In the genomic region with DNA sequence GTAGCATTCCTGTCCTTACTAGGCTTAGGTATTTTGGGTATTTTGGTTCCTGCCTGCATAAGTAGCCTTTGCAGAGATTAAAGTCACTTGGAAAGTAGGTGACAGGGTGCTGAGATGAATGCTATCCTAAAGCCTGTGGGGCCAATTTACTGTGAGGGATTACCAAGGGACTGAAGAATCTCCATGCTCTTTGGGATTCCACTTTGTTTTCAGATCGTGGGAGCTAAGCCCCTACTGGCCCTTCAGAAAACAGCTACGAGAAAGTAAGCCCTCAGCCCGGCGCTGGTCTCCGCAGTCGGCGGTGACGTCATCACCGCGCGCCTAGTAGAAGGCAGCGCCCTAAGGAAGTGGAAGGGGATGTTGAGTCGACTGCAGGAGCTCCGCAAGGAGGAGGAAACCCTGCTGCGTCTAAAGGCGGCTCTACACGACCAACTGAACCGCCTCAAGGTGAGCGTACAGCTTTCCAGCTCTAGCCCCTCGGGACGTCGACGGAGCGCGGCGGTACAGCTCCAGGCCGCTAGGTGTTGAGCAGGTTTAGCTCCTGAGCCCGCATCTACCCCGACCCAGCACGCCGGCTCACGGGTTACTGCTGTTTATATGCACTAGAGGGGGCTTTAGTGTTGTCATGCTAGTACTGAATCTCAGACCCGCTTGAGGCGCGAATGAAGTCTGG, we compare ENCODE assay signal across 8 mouse cellular contexts. TPM values are rescaled to one million over a fixed set of nuclear protein-coding genes. Genes with fewer than 3 reads are reported as not detected.
DNase-seq lines count a peak whose midpoint lies in the region; ATAC-seq and TF ChIP-seq lines count a peak whose summit lies in the region.

Gene Snapc5, plus strand, starts transcription at position 301 of the 673 bp plus-strand sequence.

- H3K79me2 ChIP-seq in MEL (ENCODE audit: control insufficient read depth, insufficient read depth, low read length, poor library complexity), result peaks cover 26% of the 10 kb centered on the region

- H3K4me1 ChIP-seq in MEL (ENCODE audit: control insufficient read depth in 1 of 2, insufficient read depth in 2 of 2, low read length in 2 of 2), result peaks cover 0 to 3% of the 10 kb centered on the region in 2 experiments; a peak in 1 of 4 replicates
- peaks cover 8% of the 10 kb centered on the region; the same call in 1 of the 2 replicates for H3K4me1 ChIP-seq in cerebellum, adult 2 months (ENCODE audit: control insufficient read depth, insufficient read depth, low read length)
- H3K4me1 ChIP-seq in lung, embryonic 16.5 days (replicated peaks; ENCODE audit: control insufficient read depth, insufficient read depth, low read length), result peaks cover 9% of the 10 kb centered on the region

- peak; percentile 10 to 25 (median 11); a peak in 3 of 6 replicates for TF ChIP-seq CTCF in MEL (IDR thresholded peaks at IDR 0.05 in 2 of 3, conservative IDR thresholded peaks at IDR 0.05 in 1 of 3; ENCODE audit: control insufficient read depth in 1 of 3, insufficient read depth in 1 of 3, low read depth in 2 of 3, low read length in 3 of 3, poor library complexity in 1 of 3, severe bottlenecking in 1 of 3)
- TF ChIP-seq CTCF in cerebellum, adult 2 months (IDR thresholded peaks at IDR 0.05; ENCODE audit: borderline replicate concordance, insufficient read depth, low read depth, low read length), result peak; percentile 38; the same call in 1 of the 2 replicates

- H3K4me3 ChIP-seq in MEL (ENCODE audit: control insufficient read depth in 1 of 2, insufficient read depth in 1 of 2, low read depth in 2 of 2, low read length in 2 of 2), result peak within 1 kb of the TSS; percentile 50 to 62
- peak within 1 kb of the TSS; percentile 99 for H3K4me3 ChIP-seq in cerebellum, adult 2 months (replicated peaks; ENCODE audit: insufficient read depth, low read depth, low read length)
- H3K4me3 ChIP-seq in lung, embryonic 16.5 days (ENCODE audit: low read length), result peak within 1 kb of the TSS; percentile 63

- peak; percentile 94 for DNase-seq in MEL (ENCODE audit: low read depth, low spot score)
- peak; percentile 88 to 89 for DNase-seq in cerebellum, adult 2 months
- peak; percentile 97 for DNase-seq in forelimb bud, embryonic 11.5 days (ENCODE audit: low read depth, low spot score)
- peak; percentile 73 for DNase-seq in layer of hippocampus, adult 9-10 months (ENCODE audit: low spot score)
- DNase-seq in ovary, postnatal 10 days (ENCODE audit: low spot score), result peak; percentile 90
- peak; percentile 87 to 89 for DNase-seq in thymus, postnatal 10 days (ENCODE audit: low spot score in 2 of 2)

- TF ChIP-seq EP300 in MEL (IDR thresholded peaks at IDR 0.05; ENCODE audit: low read depth in 1 of 2, low read length in 2 of 2), result 0 out of 4 replicates have a peak, but pooled peaks of 1 of the 2 experiments have one; percentile 11

- H3K27me3 ChIP-seq in MEL (ENCODE audit: control insufficient read depth in 1 of 2, insufficient read depth in 2 of 2, low read length in 2 of 2), result no peaks in the 10 kb centered on the region
- H3K27me3 ChIP-seq in cerebellum, adult 2 months (ENCODE audit: control insufficient read depth, insufficient read depth, low read length), result no peaks in the 10 kb centered on the region
- H3K27me3 ChIP-seq in lung, embryonic 16.5 days (ENCODE audit: control insufficient read depth, insufficient read depth, low read depth, low read length), result no peaks in the 10 kb centered on the region

- TF ChIP-seq POLR2A in MEL (IDR thresholded peaks at IDR 0.05; ENCODE audit: control insufficient read depth in 1 of 2, insufficient read depth in 1 of 2, low read depth in 1 of 2, low read length in 2 of 2, poor library complexity in 1 of 2), result peak in 1 of 2 experiments; percentile 91
- peak; percentile 87 for TF ChIP-seq POLR2A in cerebellum, adult 2 months (IDR thresholded peaks at IDR 0.05; ENCODE audit: borderline replicate concordance, insufficient read depth, low read length)

- no peaks in the 10 kb centered on the region for H3K9me3 ChIP-seq in MEL (replicated peaks; ENCODE audit: insufficient read depth, low read length)
- H3K9me3 ChIP-seq in lung, embryonic 16.5 days (ENCODE audit: control insufficient read depth, low read length), result no peaks in the 10 kb centered on the region

- WGBS in cerebellum, adult 2 months, result under 1% methylated on average over 35 of the region's 35 CpGs
- WGBS in lung, embryonic 16.5 days, result under 1% methylated on average over 35 of the region's 35 CpGs

- peaks cover 32 to 35% of the 10 kb centered on the region in 2 experiments for H3K36me3 ChIP-seq in MEL (ENCODE audit: control insufficient read depth in 1 of 2, insufficient read depth in 2 of 2, low read length in 2 of 2)
- peaks cover 43% of the 10 kb centered on the region for H3K36me3 ChIP-seq in lung, embryonic 16.5 days (ENCODE audit: control insufficient read depth, insufficient read depth, low read length)

- TF ChIP-seq RAD21 in MEL (IDR thresholded peaks at IDR 0.05; ENCODE audit: low read depth, low read length), result no peak; the same call in none of the 2 replicates

- peak within 1 kb of the TSS; percentile 62 for H3K4me2 ChIP-seq in lung, embryonic 16.5 days (ENCODE audit: low read depth, low read length)

- peak within 1 kb of the TSS; percentile 84 for H3K9ac ChIP-seq in MEL (ENCODE audit: control insufficient read depth, low read depth, low read length, poor library complexity, severe bottlenecking)
- H3K9ac ChIP-seq in lung, embryonic 16.5 days (ENCODE audit: low read length), result peak within 1 kb of the TSS; percentile 78

- ATAC-seq in hematopoietic stem cell, adult 5-6 weeks (replicated peaks in 1 of 2; ENCODE audit: insufficient read depth in 1 of 2, low FRiP score in 2 of 2, low TSS enrichment in 1 of 2, low read depth in 1 of 2, poor library complexity in 2 of 2, severe bottlenecking in 2 of 2), result peak; percentile 93 to 96
- ATAC-seq in lung, embryonic 16.5 days (ENCODE audit: low read depth), result peak; percentile 96

- peak within 1 kb of the TSS; percentile 42 for H3K27ac ChIP-seq in MEL (ENCODE audit: control insufficient read depth, low read depth, low read length)
- peak within 1 kb of the TSS; percentile 34 for H3K27ac ChIP-seq in cerebellum, adult 2 months (ENCODE audit: insufficient read depth, low read length)
- peak within 1 kb of the TSS; percentile 79 for H3K27ac ChIP-seq in lung, embryonic 16.5 days (ENCODE audit: low read length)

TF ChIP-seq in MEL, 35 proteins besides CTCF, POLR2A, EP300 and RAD21:
- TF ChIP-seq HCFC1 (IDR thresholded peaks at IDR 0.05; ENCODE audit: low read depth, low read length) (peak; percentile 83), TBP (IDR thresholded peaks at IDR 0.05; ENCODE audit: low read depth, low read length) (0 out of 2 replicates have a peak, but pooled peaks have one; percentile 13), GABPA (IDR thresholded peaks at IDR 0.05; ENCODE audit: low read depth, low read length) (no peak), ZKSCAN1 (IDR thresholded peaks at IDR 0.05; ENCODE audit: low read depth, low read length) (no peak), ZC3H11A (IDR thresholded peaks at IDR 0.05; ENCODE audit: low read depth, low read length) (no peak), POLR2AphosphoS5 (IDR thresholded peaks at IDR 0.05; ENCODE audit: borderline replicate concordance, low read depth, low read length) (peak; percentile 41; the same call in 1 of the 2 replicates), ZMIZ1 (IDR thresholded peaks at IDR 0.05; ENCODE audit: low read depth, low read length) (peak; percentile 68), ELF1 (IDR thresholded peaks at IDR 0.05; ENCODE audit: low read depth, low read length) (peak; percentile 71), CHD2 (IDR thresholded peaks at IDR 0.05; ENCODE audit: low read length) (peak; percentile 54; the same call in 1 of the 2 replicates), E2F4 (IDR thresholded peaks at IDR 0.05; ENCODE audit: borderline replicate concordance, low read depth, low read length) (no peak), POLR2AphosphoS2 (IDR thresholded peaks at IDR 0.05; ENCODE audit: low read length) (peak; percentile 100), NELFE (IDR thresholded peaks at IDR 0.05; ENCODE audit: low read depth, low read length) (no peak), MEF2A (IDR thresholded peaks at IDR 0.05; ENCODE audit: extremely low read depth, insufficient replicate concordance, low read depth, low read length, poor library complexity, severe bottlenecking) (no peak), MAZ (IDR thresholded peaks at IDR 0.05; ENCODE audit: low read depth, low read length) (no peak), ETS1 (IDR thresholded peaks at IDR 0.05; ENCODE audit: low read depth, low read length) (no peak)

RNA-seq across cellular contexts. Expression of gene Snapc5, which starts in this region (rescaled TPM):
- total RNA-seq in MEL (2012; rRNA removed), result 9.4 and 10.6 TPM in 2 replicates
- 1 to 10 TPM in 1 of 2 experiments, not detected in 1; 8.6 TPM for polyA plus RNA-seq in MEL (2012; ENCODE audit: insufficient read depth in 1 of 2, insufficient read length in 2 of 2, low read depth in 1 of 2, low replicate concordance in 2 of 2, missing spikeins in 1 of 2)
- polyA plus RNA-seq in cerebellum, adult 2 months (2012; rRNA removed), result 32.3 and 33.6 TPM in 2 replicates
- total RNA-seq in hematopoietic stem cell, adult 5-6 weeks (2017), result 33.3 and 46.5 TPM in 2 replicates
- polyA plus RNA-seq in lung, embryonic 16.5 days (2015; fragmentation: Nextera tagmentation; extraction: Ambion mirVana), result 28.5 and 34.2 TPM in 2 replicates

Comparison
In these comparisons a context has a peak if more than half of its experiments do, and no peak if none do; other contexts are left out.
1. Peak in every context shown above with its lines: DNase-seq, ATAC-seq, H3K4me3 ChIP-seq and H3K27ac ChIP-seq.